Mouse (Mus musculus): Measurements from ENCODE around the gene Serpine1. TPM values are rescaled to one million over a fixed set of nuclear protein-coding genes. Genes with fewer than 3 reads are reported as not detected.
A peak's percentile ranks its signal among the peaks of the same experiment; 100 is the strongest.

Serpine1 gene
- total RNA-seq, 2 experiments from 2014 or later: 1.2 to 1.9 TPM

GRCm38 (mm10) chr5:137065923-137066322 lies 6.1 kb downstream of the Serpine1 start:
- intact Hi-C loops (cut with DNase I; ENCODE audit: low total_unique reads): no loop called here

GRCm38 (mm10) chr5:137065454-137065853 lies 6.6 kb downstream of the Serpine1 start:
- intact Hi-C loops (cut with DNase I; ENCODE audit: low total_unique reads): no loop called here

More at GRCm38 (mm10) chr5:137065923-137066322, 6.1 kb downstream of the Serpine1 start:
- DNase-seq: no peak

GRCm38 (mm10) chr5:137062601-137063000 lies 9.5 kb downstream of the Serpine1 start:
- no peak for DNase-seq
- intact Hi-C loops (cut with DNase I; ENCODE audit: low total_unique reads): loop anchor here (2.0 kb wide), 1 partner anchor 42 kb away; no protein-coding TSS in a partner anchor

More at GRCm38 (mm10) chr5:137065454-137065853, 6.6 kb downstream of the Serpine1 start:
- DNase-seq: no peak

GRCm38 (mm10) chr5:137061809-137062481 lies 10.1 kb downstream of the Serpine1 start:
- peak; percentile 62 for DNase-seq
- intact Hi-C loops (cut with DNase I; ENCODE audit: low total_unique reads): loop anchor here (2.0 kb wide), 2 partner anchors 43 to 49 kb away; no protein-coding TSS in a partner anchor

- intact Hi-C loops (cut with DNase I; ENCODE audit: low total_unique reads): no loop called here
Measured at GRCm38 (mm10) chr5:137054873-137055272, 17.2 kb downstream of the Serpine1 start.

GRCm38 (mm10) chr5:137054299-137054698 lies 17.8 kb downstream of the Serpine1 start:
- intact Hi-C loops (cut with DNase I; ENCODE audit: low total_unique reads): no loop called here
- no peak for DNase-seq

More at GRCm38 (mm10) chr5:137054873-137055272, 17.2 kb downstream of the Serpine1 start:
- no peak for DNase-seq

- intact Hi-C loops (cut with DNase I; ENCODE audit: low total_unique reads): no loop called here
- DNase-seq: no peak
Measured at GRCm38 (mm10) chr5:137051914-137052505, 20.1 kb downstream of the Serpine1 start.

- intact Hi-C loops (cut with DNase I; ENCODE audit: low total_unique reads): no loop called here
Measured at GRCm38 (mm10) chr5:137051125-137051524, 20.9 kb downstream of the Serpine1 start.

GRCm38 (mm10) chr5:137046991-137047390 lies 25.1 kb downstream of the Serpine1 start:
- DNase-seq: no peak
- intact Hi-C loops (cut with DNase I; ENCODE audit: low total_unique reads): no loop called here

More at GRCm38 (mm10) chr5:137051125-137051524, 20.9 kb downstream of the Serpine1 start:
- no peak for DNase-seq

- DNase-seq: no peak
- intact Hi-C loops (cut with DNase I; ENCODE audit: low total_unique reads): no loop called here
Measured at GRCm38 (mm10) chr5:137046324-137046718, 25.7 kb downstream of the Serpine1 start.

- peak; percentile 97 for DNase-seq
- intact Hi-C loops (cut with DNase I; ENCODE audit: low total_unique reads): no loop called here
Measured at GRCm38 (mm10) chr5:137045402-137046323, 26.4 kb downstream of the Serpine1 start, which contains the start of gene Ap1s1. Ap1s1 (minus strand) TSS chr5:137046135.

- DNase-seq: no peak
- intact Hi-C loops (cut with DNase I; ENCODE audit: low total_unique reads): no loop called here
Measured at GRCm38 (mm10) chr5:137043997-137044396, 28.1 kb downstream of the Serpine1 start.

GRCm38 (mm10) chr5:137041442-137041841 lies 30.6 kb downstream of the Serpine1 start:
- intact Hi-C loops (cut with DNase I; ENCODE audit: low total_unique reads): no loop called here
- DNase-seq: no peak

- intact Hi-C loops (cut with DNase I; ENCODE audit: low total_unique reads): no loop called here
- DNase-seq: no peak
Measured at GRCm38 (mm10) chr5:137039453-137039852, 32.6 kb downstream of the Serpine1 start.

- intact Hi-C loops (cut with DNase I; ENCODE audit: low total_unique reads): no loop called here
- DNase-seq: no peak
Measured at GRCm38 (mm10) chr5:137036211-137036610, 35.9 kb downstream of the Serpine1 start.

GRCm38 (mm10) chr5:137032641-137033074 lies 39.4 kb downstream of the Serpine1 start:
- intact Hi-C loops (cut with DNase I; ENCODE audit: low total_unique reads): no loop called here
- peak; percentile 85 for DNase-seq

- intact Hi-C loops (cut with DNase I; ENCODE audit: low total_unique reads): no loop called here
- no peak for DNase-seq
Measured at GRCm38 (mm10) chr5:137032033-137032421, 40.0 kb downstream of the Serpine1 start.

- peak; percentile 47 for DNase-seq
- intact Hi-C loops (cut with DNase I; ENCODE audit: low total_unique reads): no loop called here
Measured at GRCm38 (mm10) chr5:137031076-137032032, 40.7 kb downstream of the Serpine1 start.

- intact Hi-C loops (cut with DNase I; ENCODE audit: low total_unique reads): no loop called here
Measured at GRCm38 (mm10) chr5:137030416-137030810, 41.7 kb downstream of the Serpine1 start.

More at GRCm38 (mm10) chr5:137030416-137030810, 41.7 kb downstream of the Serpine1 start:
- no peak for DNase-seq

Measured in gastrocnemius, postnatal 14 days (tissue).